Mouse (Mus musculus) lung, embryonic 15.5 days (tissue): ENCODE measurements at regions not wholly inside any gene's neighbourhood (a gene's known extent, or its start where the extent isn't known, plus 50 kb on each side); places are given as distances from the start of the nearest gene placed in this dataset.

ENCODE experiments used
- ATAC-seq: fragments of 200-750 bp; cut with Nextera tagmentation; 2 replicates; pipeline ENCODE4 v1.8.0; 2017; ENCODE audit warnings: moderate number of reproducible peaks, borderline replicate concordance; ENCODE audit not compliant: low FRiP score, low TSS enrichment; ENCODE audit errors: extremely low read depth
- H3K27ac ChIP-seq: fragments of 300-500 bp; sonication (generic); 2 replicates; pipeline ENCODE4 v1.5.1; 2015; ENCODE audit warnings: moderate library complexity, mild to moderate bottlenecking, inconsistent platforms
- H3K27me3 ChIP-seq: fragments of 300-500 bp; sonication (generic); 2 replicates; pipeline ENCODE4 v1.6.1; 2015; ENCODE audit warnings: inconsistent platforms
- H3K36me3 ChIP-seq: fragments of 300-500 bp; sonication (generic); 2 replicates; pipeline ENCODE4 v1.6.1; 2015; ENCODE audit warnings: inconsistent platforms
- H3K4me1 ChIP-seq: fragments of 300-500 bp; sonication (generic); 2 replicates; pipeline ENCODE4 v1.6.1; 2015; ENCODE audit warnings: inconsistent platforms
- H3K4me2 ChIP-seq: fragments of 300-500 bp; sonication (generic); 2 replicates; pipeline ENCODE4 v1.6.1; 2015; ENCODE audit warnings: inconsistent platforms, mild to moderate bottlenecking, moderate library complexity
- H3K4me3 ChIP-seq: fragments of 300-500 bp; sonication (generic); 2 replicates; pipeline ENCODE4 v1.5.1; 2015; ENCODE audit warnings: mild to moderate bottlenecking, inconsistent platforms
- H3K9ac ChIP-seq: fragments of 300-500 bp; sonication (generic); 2 replicates; pipeline ENCODE4 v1.6.1; 2015; ENCODE audit warnings: inconsistent platforms
- H3K9me3 ChIP-seq: fragments of 300-500 bp; sonication (generic); 2 replicates; pipeline ENCODE4 v1.6.1; 2016; ENCODE audit warnings: inconsistent platforms
- WGBS: fragments of 180-500 bp; shearing (Covaris S2); methylation state at CpG from one replicate; pipeline ENCODE4 v1.1.7; 2015; 5-methylcytosine and 5-hydroxymethylcytosine counted together

DNA sequence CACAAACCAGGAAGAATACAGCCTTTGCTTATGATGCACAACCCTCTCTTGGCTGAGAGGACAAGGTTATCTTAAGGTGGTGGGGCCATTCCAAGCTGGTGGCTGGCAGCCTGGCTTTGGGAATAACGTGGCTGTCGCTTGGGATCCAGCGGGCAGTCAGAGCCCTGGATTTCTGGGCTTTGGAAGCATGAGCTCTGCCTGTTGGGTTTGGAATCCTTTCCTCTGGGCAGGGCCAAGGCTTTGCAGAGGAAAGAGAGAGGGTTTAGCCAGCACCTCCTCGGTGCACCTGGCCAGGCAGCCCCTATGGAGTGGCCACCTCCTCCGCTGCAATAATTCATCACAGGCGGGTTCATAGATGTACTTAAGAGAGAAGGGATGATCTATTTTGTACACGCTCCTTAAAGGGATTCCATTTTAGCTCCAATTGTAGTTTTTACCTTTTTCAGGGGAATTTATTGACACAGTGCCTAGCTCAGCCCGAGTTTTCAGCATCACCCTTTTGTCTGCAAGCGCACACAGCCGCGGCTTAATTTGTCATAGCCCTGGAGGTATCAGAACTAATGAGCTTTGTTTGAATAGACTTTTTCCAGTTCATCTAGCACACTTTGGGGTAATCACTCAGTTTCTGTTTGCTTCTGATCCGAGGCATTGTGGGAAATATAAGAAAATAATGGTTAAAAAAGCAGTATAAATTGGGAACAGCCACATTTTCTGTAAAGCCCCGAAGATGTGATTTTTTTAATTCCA lies 135.5 kb upstream of the Zfp507 start:
- Histone ChIP-seq H3K27ac (no peak overlapping the region), H3K27me3 (no peaks in the 10 kb centered on the region), H3K4me3 (no peak overlapping the region), H3K4me2 (no peak overlapping the region), H3K36me3 (no peaks in the 10 kb centered on the region), H3K9me3 (no peaks in the 10 kb centered on the region), H3K4me1 (no peaks in the 10 kb centered on the region), H3K9ac (no peak overlapping the region)
- ATAC-seq: no peak
- WGBS: 71% methylated on average over 13 of the region's 13 CpGs

- no peak overlapping the region for H3K27ac ChIP-seq
- H3K4me2 ChIP-seq: no peak overlapping the region
- peaks cover 16% of the 10 kb centered on the region; the same call in 1 of the 2 replicates for H3K27me3 ChIP-seq
- no peak overlapping the region for H3K4me3 ChIP-seq
- no peak for ATAC-seq
- 92% methylated on average over 4 of the region's 4 CpGs for WGBS
- no peaks in the 10 kb centered on the region for H3K9me3 ChIP-seq
- no peak overlapping the region for H3K9ac ChIP-seq
- H3K4me1 ChIP-seq: peaks cover 11% of the 10 kb centered on the region; the same call in 1 of the 2 replicates
- no peaks in the 10 kb centered on the region for H3K36me3 ChIP-seq
Measured at GRCm38 (mm10) chr7:35926749-35927148, 123.9 kb upstream of the Zfp507 start.

DNA sequence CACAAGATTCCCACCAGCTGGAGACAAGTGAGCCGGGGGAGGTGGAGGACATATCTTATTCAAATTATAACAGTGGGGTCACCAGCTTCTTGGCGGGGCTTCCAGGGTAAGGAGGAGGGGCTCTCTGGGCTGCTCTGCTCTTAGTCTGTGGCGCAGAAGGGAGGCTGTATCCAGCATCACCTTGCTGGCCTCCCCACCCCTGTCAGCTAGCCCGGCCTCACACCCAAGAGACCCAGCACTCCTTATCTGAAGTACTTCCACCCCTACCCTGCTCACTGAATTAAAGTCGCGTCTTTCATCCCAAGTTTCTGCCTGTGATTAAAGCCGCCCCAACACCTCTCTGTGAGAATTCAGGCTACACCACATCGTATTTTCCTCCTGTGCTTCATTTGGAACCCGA lies 119.8 kb upstream of the Zfp507 start:
- H3K36me3 ChIP-seq: no peaks in the 10 kb centered on the region
- ATAC-seq: no peak
- H3K9ac ChIP-seq: no peak overlapping the region
- H3K4me2 ChIP-seq: peak overlapping the region; percentile 44
- H3K27ac ChIP-seq: no peak overlapping the region
- no peaks in the 10 kb centered on the region for H3K9me3 ChIP-seq
- WGBS: 14% methylated on average over 9 of the region's 9 CpGs
- H3K4me1 ChIP-seq: peaks cover 22% of the 10 kb centered on the region
- peaks cover 16% of the 10 kb centered on the region; the same call in 1 of the 2 replicates for H3K27me3 ChIP-seq
- H3K4me3 ChIP-seq: peak overlapping the region; percentile 7; the same call in 1 of the 2 replicates

DNA sequence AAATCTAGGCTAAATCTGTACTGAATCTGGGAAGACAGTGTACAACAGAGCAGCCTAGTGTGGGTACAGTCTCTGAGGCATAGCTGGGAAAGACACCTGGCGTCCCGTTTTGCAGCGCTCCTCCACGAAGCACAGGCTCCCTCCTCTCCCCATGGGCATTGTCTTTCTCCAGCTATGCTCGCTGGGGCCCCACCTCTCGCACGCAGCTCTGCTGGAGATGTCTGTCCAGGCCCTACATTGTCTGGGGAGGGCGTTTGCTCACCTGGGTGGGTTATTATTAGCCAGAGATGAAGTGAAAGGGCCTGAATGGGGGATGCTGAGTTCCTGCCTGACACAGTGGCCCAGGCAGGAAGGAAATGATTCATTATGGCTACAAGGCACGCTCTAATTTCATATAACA lies 118.1 kb upstream of the Zfp507 start:
- H3K4me3 ChIP-seq: no peak overlapping the region
- peak overlapping the region; percentile 16; the same call in 1 of the 2 replicates for H3K27ac ChIP-seq

DNA sequence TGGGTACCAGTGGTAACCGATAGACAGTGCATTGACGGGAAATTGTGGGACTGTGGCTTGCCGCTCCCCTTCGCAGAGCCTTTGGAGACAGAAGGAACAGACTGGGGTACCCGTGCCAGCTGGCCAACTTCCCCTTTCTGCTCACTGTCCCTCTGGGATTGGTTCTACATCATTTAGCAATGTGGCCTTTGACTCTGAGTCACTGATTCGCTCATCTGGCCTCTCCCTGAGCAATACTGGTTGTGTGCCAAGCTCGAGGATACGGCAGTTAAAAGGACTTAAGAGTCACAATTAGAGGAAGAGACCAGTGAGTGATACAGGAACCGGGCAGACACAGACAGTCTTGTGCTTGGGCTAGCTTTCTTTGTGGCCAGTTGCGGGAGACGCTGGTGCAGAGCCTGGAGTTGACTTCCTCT lies 117.4 kb upstream of the Zfp507 start:
- no peaks in the 10 kb centered on the region for H3K36me3 ChIP-seq
- peaks cover 16% of the 10 kb centered on the region; the same call in 1 of the 2 replicates for H3K27me3 ChIP-seq
- no peaks in the 10 kb centered on the region for H3K9me3 ChIP-seq
- no peak overlapping the region for H3K4me2 ChIP-seq
- no peak overlapping the region for H3K9ac ChIP-seq
- ATAC-seq: no peak
- H3K4me3 ChIP-seq: no peak overlapping the region
- no peak overlapping the region for H3K27ac ChIP-seq
- H3K4me1 ChIP-seq: peaks cover 22% of the 10 kb centered on the region
- WGBS: 58% methylated on average over 11 of the region's 11 CpGs

More for the DNA sequence above, 118.1 kb upstream of the Zfp507 start:
- Histone ChIP-seq H3K9me3 (no peaks in the 10 kb centered on the region), H3K36me3 (no peaks in the 10 kb centered on the region), H3K9ac (no peak overlapping the region), H3K4me1 (peaks cover 22% of the 10 kb centered on the region), H3K27me3 (peaks cover 16% of the 10 kb centered on the region; the same call in 1 of the 2 replicates), H3K4me2 (peak overlapping the region; percentile 1; the same call in 1 of the 2 replicates)
- peak; percentile 33; the same call in 1 of the 2 replicates for ATAC-seq
- 36% methylated on average over 9 of the region's 9 CpGs for WGBS

DNA sequence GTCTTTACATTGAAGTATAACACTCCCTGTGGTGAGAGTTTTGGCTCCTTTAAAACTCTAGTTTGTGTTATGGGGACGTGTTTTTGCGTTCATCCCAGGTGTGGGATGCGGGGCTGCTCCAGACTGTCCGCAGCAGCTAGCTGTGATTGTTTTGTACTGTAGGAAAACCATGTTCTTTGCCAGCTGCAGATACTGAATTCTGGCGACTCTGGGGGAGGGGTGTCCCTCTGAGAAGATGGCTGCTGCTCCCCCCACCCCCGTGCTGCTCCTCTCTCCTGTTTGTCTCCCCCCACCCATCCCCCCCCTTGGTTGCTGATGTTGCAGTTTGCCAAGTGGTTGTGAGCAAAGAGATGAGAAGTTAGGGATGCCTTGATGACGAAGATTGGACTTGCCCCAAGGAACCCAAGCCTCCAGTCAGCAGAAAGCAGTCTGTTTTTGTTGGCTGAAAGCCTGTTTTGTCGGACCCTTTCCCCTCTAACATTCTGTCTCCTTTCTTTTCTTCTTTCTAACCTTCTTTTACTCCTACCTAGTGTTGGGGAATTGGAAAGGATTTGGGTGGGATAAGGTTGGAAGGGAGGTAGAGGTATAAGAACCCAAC lies 107.4 kb upstream of the Zfp507 start:
- no peak overlapping the region for H3K9ac ChIP-seq
- peak; percentile 59 for ATAC-seq
- H3K36me3 ChIP-seq: no peaks in the 10 kb centered on the region
- no peaks in the 10 kb centered on the region for H3K27me3 ChIP-seq
- H3K4me3 ChIP-seq: no peak overlapping the region
- WGBS: 43% methylated on average over 8 of the region's 8 CpGs
- H3K27ac ChIP-seq: no peak overlapping the region
- no peaks in the 10 kb centered on the region for H3K9me3 ChIP-seq
- no peak overlapping the region for H3K4me2 ChIP-seq
- no peaks in the 10 kb centered on the region for H3K4me1 ChIP-seq

- H3K4me1 ChIP-seq: peaks cover 15% of the 10 kb centered on the region
- WGBS: 7% methylated on average over 17 of the region's 17 CpGs
- H3K4me3 ChIP-seq: peak overlapping the region; percentile 22; the same call in 1 of the 2 replicates
- peak; percentile 60; the same call in 1 of the 2 replicates for ATAC-seq
- no peak overlapping the region for H3K9ac ChIP-seq
- H3K27ac ChIP-seq: no peak overlapping the region
- H3K4me2 ChIP-seq: peak overlapping the region; percentile 52
- no peaks in the 10 kb centered on the region for H3K27me3 ChIP-seq
- H3K36me3 ChIP-seq: no peaks in the 10 kb centered on the region
- H3K9me3 ChIP-seq: no peaks in the 10 kb centered on the region
Measured at GRCm38 (mm10) chr7:35901942-35902381, 99.2 kb upstream of the Zfp507 start.

DNA sequence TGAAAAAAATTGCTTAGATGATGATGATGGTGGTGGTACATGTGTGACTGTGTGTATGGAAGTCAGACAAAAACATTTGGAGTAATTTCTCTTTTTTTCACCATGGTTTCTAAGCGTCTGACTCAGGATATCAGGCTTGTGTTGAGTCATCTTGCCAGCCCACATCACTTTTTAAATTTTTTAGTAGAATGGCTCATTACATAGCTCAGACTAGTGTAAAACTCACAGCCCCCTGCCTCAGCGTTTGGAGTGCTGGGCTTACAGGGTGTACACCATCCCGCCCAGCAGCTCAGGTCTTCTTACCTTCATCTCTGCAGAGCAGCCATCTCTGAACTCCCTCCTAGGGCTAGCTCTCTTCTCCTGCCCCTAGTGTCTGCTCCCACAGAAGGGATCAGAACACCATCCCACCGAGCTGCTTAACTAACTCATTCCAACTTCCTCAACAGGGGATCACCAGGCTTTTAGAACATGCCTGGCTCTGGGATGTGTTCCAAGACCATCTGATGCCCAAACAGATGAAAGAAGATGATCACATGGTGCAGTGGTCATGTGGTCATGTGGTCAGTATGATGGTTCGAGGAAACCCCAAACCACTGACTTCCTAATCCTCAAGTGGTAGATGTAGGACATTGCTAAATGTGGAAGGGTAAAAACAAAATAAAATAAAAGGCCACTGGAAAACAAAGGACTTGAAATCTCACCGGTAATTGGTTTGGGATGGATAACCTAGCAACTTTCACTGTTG lies 96.1 kb upstream of the Zfp507 start:
- peaks cover 12% of the 10 kb centered on the region for H3K4me1 ChIP-seq
- no peak for ATAC-seq
- WGBS: 81% methylated on average over 6 of the region's 6 CpGs
- no peak overlapping the region for H3K9ac ChIP-seq
- H3K4me3 ChIP-seq: no peak overlapping the region
- no peak overlapping the region for H3K27ac ChIP-seq
- H3K36me3 ChIP-seq: no peaks in the 10 kb centered on the region
- no peaks in the 10 kb centered on the region for H3K9me3 ChIP-seq
- no peaks in the 10 kb centered on the region for H3K27me3 ChIP-seq
- H3K4me2 ChIP-seq: no peak overlapping the region

- WGBS: 41% methylated on average over 2 of the region's 2 CpGs
- no peaks in the 10 kb centered on the region for H3K27me3 ChIP-seq
- no peak overlapping the region for H3K4me3 ChIP-seq
- H3K4me1 ChIP-seq: no peaks in the 10 kb centered on the region
- H3K27ac ChIP-seq: no peak overlapping the region
- ATAC-seq: no peak
- no peak overlapping the region for H3K9ac ChIP-seq
- H3K4me2 ChIP-seq: no peak overlapping the region
- H3K9me3 ChIP-seq: no peaks in the 10 kb centered on the region
- no peaks in the 10 kb centered on the region for H3K36me3 ChIP-seq
Measured at GRCm38 (mm10) chr7:35893292-35893691, 90.5 kb upstream of the Zfp507 start.

DNA sequence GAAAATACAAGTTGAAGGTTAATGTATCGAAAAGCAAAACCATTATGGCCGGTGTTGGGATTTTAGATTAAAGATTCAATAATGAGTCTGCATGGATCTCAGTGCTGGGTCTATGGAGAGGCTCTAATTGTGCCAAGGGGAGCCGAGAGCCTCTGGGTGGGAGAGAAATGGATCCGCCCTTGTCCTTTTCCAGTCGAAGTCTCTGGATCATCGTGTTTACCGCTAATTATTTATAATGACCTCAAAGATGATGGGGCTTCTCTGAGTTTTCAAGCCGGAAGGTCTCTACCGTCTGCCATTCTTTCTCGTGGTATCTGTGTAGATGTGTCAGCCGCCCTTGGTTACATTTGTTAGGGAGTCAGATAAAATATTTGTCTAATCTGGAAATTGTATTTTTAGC lies 83.2 kb upstream of the Zfp507 start:
- no peak overlapping the region for H3K4me3 ChIP-seq
- no peaks in the 10 kb centered on the region for H3K9me3 ChIP-seq
- H3K36me3 ChIP-seq: no peaks in the 10 kb centered on the region
- no peak overlapping the region for H3K4me2 ChIP-seq
- H3K4me1 ChIP-seq: no peaks in the 10 kb centered on the region
- H3K27ac ChIP-seq: no peak overlapping the region
- no peak overlapping the region for H3K9ac ChIP-seq
- no peaks in the 10 kb centered on the region for H3K27me3 ChIP-seq
- WGBS: 76% methylated on average over 11 of the region's 11 CpGs
- no peak for ATAC-seq

DNA sequence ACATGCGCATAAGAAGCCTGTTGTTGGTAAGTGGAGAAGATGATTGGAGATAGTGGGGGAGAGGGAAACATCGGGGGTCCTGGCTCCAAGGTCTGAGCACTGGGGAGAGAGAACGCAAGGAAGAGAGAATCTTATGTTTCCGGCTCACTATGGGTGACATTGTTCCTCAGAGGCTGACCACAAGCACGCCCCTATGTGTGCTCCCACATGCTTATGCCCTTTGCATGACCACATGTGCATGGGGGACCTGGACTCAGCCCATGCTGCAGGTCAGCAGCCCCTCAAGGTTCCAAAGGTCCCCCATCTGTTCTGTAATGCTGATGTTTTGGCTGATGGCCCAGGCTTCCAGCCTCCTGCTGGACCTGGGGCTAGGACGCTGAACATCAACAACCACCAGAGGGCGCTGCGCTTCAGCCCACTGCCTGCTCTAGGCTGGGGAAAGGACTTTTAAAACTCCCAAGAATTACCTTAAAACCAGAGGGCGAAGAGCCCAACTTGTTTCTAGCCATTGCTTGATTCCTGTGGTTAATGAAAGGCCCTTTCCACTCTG lies 77.0 kb upstream of the Zfp507 start:
- peaks cover 2% of the 10 kb centered on the region; the same call in 1 of the 2 replicates for H3K4me1 ChIP-seq
- no peak overlapping the region for H3K27ac ChIP-seq
- H3K27me3 ChIP-seq: no peaks in the 10 kb centered on the region
- no peaks in the 10 kb centered on the region for H3K9me3 ChIP-seq
- H3K36me3 ChIP-seq: no peaks in the 10 kb centered on the region
- H3K4me3 ChIP-seq: no peak overlapping the region
- WGBS: 46% methylated on average over 9 of the region's 9 CpGs
- peak; percentile 75; the same call in 1 of the 2 replicates for ATAC-seq
- H3K4me2 ChIP-seq: no peak overlapping the region
- H3K9ac ChIP-seq: no peak overlapping the region
